Mouse (Mus musculus) natural killer cell, adult 2 months (primary cell): Measurements from ENCODE around the gene Rnf183.
"Not testable (repeated sequence)": the region's sequence is repeated elsewhere in the genome, so short reads cannot be mapped to it uniquely, and the experiment has no call there.

Source experiments
- DNase-seq, 2 experiments: peaks; one replicate each; pipeline ENCODE4 v3.0.0; 2022; ENCODE audit warnings: low spot score in 2 of 2

Rnf183 gene

GRCm38 (mm10) chr4:62435081-62435480 lies at the start of gene Rnf183:
TSS of gene Rnf183 (minus strand) at chr4:62435252.
- DNase-seq = no peak

DNA sequence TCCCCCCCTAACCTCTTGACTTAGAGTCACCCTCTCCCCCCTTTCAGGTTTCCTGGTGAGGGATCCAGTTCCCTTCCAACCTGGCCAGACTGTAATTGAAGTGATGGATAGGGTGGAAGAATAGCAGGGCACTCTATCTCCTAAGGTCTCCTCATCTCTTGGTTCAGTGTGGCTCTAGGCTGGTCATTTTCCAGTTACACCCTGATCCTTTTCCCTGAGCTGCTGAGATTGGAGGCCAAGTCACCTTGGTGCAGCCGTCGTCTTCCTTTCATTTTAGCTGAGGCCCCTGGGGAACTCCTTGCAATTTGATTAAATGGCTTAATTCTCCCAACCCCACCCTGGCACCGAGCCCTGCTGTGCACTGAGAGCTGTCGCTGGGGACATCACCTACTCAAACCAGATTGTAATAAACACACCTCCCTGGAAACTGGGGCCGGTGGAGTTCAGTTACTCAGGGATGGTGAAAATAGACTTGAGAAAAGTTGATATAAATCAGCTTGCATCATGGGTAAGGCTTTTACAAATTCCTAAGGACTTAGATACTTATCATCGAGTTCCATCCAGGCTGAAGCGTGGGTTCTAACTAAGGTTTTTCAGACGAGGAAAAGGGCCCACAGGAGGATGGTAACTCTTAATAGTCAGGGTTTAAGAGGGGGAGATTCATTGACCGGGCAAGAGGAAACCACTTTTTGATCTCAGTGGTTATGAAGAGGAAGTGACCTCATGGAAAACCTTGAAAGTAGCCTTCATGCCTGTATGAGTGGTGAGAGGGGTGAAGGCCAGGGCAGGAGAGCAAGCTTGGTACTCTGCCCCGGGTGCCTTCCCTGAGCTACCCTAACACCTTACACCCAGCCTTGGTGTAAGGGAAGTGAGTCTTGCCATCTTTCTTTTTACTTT lies 45.9 kb upstream of the Rnf183 start:
- peak; percentile 76 to 84 for DNase-seq

GRCm38 (mm10) chr4:62479937-62480708 lies 45.1 kb upstream of the Rnf183 start, which contains the start of gene Bspry:
TSS of gene Bspry (plus strand) at chr4:62480053.
- peak; percentile 60 to 69 for DNase-seq

- not testable (repeated sequence) for DNase-seq
Observed at GRCm38 (mm10) chr4:62479593-62479936, 44.5 kb upstream of the Rnf183 start.

- no peak for DNase-seq
Observed at GRCm38 (mm10) chr4:62477542-62478244, 42.6 kb upstream of the Rnf183 start.

DNA sequence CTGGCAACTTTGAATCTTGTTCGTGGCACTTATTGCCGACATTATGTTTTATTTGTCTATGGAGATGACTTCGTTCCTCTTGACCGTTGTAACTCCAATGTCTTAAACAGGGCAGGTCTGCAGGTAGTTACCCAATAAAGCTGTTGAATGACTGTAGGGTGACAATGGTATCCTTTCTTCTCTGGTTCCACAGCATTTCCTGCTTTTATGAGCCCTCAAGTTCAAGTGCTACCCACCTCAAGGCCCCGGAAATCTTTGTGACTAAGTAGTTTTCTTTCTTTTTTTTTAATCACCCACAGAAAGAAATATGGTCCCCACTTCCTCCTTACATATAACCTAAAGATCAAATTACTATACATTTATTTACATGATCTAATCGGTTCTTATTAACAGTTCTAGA lies 40.7 kb upstream of the Rnf183 start:
- DNase-seq = peak; percentile 15 to 36

- DNase-seq = no peak
Observed at GRCm38 (mm10) chr4:62475131-62475530, 40.1 kb upstream of the Rnf183 start.

- DNase-seq = no peak
Observed at GRCm38 (mm10) chr4:62472071-62472470, 37.0 kb upstream of the Rnf183 start.

DNA sequence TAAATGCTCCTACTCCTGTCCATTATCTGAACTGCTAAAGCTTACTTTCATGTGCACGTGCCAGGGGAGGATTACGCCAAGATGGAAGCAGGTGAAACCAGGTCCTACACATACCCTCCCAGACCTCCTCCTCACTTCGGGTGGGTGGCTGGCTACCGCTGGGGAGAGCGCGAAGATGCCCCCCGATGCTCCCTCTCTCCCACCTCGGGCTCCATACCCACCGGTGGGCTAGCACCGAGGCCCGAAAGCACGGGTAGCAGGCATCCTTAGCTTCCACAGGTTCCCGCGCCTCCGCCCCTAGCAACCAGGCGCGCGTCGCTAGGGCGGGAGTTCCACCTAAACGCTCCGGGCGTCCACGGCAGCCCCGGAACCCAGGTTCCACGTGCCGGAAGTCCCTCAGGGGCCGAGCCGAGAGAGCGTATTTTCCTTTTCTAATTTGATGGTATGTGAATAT lies 35.6 kb upstream of the Rnf183 start, which contains the start of gene Wdr31:
Wdr31 (minus strand) TSS at position 299 of the 454 bp plus-strand sequence.
- DNase-seq = peak; percentile 55 to 71

DNA sequence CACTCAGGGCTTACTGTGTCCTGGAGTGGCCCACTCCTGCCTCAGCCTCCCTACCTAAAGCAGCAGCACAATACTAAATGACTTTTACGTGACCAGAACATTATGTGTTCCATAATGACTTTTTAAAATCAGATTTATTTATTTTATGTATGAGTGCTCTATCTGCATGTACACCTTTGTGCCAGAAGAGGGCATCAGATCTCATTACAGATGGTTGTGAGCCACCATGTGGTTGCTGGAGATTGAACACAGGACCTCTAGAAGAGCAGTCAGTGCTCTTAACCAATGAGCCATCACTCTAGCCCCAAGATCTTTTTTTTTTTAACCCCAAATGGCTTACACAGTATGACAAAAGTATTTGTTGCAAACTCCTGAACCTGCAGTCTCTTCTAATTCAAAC lies 33.1 kb upstream of the Rnf183 start:
- DNase-seq = peak in 1 of 2 experiments; percentile 11

DNA sequence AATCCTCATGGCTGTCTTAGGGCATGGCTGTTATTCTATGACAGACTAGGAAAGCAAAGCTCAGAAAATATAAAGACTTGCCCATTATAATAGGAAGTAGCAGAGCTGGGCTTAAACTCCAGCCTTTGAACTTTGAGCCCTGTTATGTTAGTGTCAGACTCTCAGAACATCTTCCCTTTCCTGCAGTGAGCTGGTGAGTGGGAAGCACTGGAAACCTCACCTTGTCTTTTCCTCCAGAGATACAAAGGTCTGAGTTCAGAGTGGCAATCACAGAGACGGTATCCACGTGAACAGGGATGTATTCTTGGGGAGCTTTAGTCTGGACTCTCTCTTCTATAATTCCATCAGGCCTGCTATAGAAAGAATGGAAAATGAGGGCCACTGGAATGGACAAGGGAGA lies 28.1 kb upstream of the Rnf183 start:
- DNase-seq = no peak

DNA sequence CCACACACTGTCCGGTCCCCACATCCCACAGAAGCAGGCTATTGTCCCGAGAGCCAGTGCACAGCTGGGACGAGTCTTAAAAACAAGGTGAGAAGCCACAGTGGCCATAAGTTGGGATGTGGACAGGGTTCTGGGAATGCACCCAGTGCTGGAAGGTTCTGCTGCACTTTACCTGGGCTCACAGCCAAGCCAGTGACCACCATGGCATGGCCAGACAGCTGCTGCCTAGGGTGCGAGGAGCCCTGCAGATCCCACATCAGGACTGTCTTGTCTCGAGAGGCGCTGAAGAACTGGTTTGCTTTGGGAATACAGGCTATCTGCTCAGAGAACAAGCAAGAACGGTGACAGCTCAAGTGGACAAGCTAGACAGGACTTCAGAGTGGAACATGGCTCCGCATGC lies 25.3 kb upstream of the Rnf183 start:
- DNase-seq = no peak

GRCm38 (mm10) chr4:62459081-62459480 lies 24.0 kb upstream of the Rnf183 start:
- DNase-seq = no peak

GRCm38 (mm10) chr4:62454995-62455394 lies 19.9 kb upstream of the Rnf183 start:
- peak; percentile 39 to 43 for DNase-seq

- DNase-seq = no peak
Observed at GRCm38 (mm10) chr4:62440986-62441385, 5.9 kb upstream of the Rnf183 start.

- no peak for DNase-seq
Observed at GRCm38 (mm10) chr4:62440544-62440943, 5.5 kb upstream of the Rnf183 start.

DNA sequence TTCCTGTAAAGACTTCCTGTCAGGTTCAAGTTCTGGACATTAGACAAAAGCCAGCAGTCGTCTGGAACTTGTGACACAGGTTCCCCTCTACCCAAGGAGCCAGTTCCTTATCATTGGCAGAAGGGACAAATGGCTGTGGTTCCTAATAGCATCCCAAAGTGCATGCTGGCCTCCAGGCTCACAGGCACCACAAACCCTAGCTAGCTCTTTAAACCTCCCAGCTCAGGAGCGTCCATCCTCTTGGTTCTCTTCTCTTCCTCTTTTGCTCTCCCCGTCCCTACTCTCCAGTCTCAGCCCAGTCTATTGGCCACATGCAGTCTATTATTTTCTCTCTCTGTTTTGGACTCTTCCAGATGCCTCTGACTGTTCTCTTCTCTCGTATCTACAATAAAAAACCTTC lies 4.7 kb upstream of the Rnf183 start:
- no peak for DNase-seq

DNA sequence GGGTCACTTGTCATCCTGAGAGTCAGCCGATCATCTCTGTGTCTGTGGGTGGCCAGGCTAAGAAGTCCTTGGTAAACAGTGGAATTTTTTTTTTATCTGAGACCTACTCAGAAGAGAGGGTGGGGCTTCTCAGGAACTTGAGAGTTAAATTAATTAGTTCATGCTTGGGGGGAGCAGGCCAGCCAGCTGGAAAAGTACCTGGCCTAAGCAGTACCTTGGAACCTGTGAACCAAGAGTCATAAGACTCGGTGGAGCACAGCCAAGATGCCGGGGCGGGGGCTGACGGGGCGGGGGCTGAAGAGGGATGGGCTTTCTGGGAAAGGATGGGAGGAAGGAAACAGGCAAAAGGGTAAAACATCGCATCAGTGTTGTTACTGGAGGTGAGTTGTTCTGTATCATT lies 2.8 kb upstream of the Rnf183 start:
- DNase-seq = no peak

DNA sequence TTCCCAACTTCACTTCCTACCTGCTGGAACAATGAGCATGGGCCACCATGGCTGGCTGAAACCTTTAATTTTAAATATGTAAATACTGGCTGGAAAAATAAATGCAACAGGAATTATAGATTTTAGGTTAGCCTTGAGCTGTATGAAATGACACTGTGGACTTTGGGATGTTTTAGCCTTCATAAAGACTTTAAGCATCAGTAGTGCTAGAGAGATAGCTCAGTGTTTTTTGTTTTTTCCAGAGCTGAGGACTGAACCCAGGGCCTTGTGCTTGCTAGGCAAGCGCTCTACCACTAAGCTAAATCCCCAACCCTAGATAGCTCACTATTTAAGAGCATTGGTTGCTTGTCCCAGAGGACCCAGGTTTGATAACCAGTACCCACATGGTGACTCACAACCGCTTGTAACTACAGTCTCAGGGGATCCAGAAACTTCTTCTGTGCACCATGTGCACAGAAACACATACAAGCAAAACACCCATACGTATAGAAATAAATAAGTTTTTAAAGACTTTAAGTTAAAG lies 2.3 kb upstream of the Rnf183 start:
- no peak for DNase-seq

GRCm38 (mm10) chr4:62433939-62434870 lies 847 bp downstream of the Rnf183 start:
- DNase-seq = no peak

- no peak for DNase-seq
Observed at GRCm38 (mm10) chr4:62431522-62431921, 3.5 kb downstream of the Rnf183 start.
